Mouse (Mus musculus): Measurements from ENCODE around the gene Ksr2.

- TF ChIP-seq POLR2A (IDR thresholded peaks at IDR 0.05; ENCODE audit: control insufficient read depth in 1 of 2, insufficient read depth in 1 of 2, low read depth in 1 of 2, low read length in 2 of 2, poor library complexity in 1 of 2) = no peak
- no peak for TF ChIP-seq TAL1 (IDR thresholded peaks at IDR 0.05; ENCODE audit: low read length)
These were observed 163.8 kb downstream of the Ksr2 start for GRCm38 (mm10) chr5:117577598-117577997.
